Mouse (Mus musculus): ENCODE data around the gene Taok2.
"Not testable (repeated sequence)": the region's sequence is repeated elsewhere in the genome, so short reads cannot be mapped to it uniquely, and the experiment has no call there.

The Taok2 gene

DNA sequence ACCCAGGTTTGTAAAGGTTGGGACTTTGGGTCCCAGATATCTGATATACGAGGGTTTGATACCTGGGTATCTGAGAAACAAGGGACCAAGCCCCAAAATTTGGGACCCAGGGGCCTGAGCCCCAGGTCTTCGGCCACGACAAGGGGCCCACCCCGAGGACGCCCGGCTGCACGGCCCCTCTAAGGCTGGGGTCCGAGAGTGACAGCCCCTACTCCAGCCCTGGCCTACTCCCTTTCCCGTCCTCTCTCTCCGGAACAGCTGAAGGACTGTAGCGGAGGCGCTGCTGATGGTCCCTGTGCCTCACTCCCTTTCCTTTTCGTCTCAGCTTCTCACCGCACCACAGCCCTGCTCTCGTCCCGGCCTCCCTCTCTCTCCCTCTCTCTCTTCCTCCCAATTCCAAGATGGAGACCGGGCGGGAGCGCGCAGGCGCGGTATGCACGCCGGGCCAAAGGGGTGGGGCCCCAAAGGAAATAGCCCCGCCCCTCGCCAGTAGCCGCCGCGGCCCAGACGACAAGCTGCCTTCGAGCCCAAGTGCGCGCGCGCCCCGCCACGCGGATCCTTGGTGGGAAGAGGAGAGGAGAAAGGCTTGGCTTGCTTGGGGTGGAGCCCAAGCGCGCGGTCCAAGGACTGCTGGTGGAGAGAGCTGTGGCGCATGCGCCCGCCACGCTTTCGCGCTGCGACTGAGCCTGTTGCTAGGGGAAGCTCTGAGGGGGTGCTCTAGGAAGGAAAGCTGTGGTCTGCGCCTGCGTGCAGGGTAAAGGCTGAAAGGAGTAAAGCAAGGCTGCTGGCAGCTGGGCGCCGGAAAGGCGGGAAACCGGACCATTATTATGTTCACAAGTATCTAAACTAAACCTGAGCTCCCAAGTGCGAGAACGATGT lies at the start of gene Taok2:
Gene Taok2, minus strand, starts transcription at position 418 of the 879 bp plus-strand sequence.
- in situ Hi-C loops (cut with MboI; ENCODE audit: low pct_unique_long_range_greater_than_20kb in 1 of 2, low sequenced_read_pairs in 2 of 2, unreplicated experiment in 1 of 2): no loop called here

DNA sequence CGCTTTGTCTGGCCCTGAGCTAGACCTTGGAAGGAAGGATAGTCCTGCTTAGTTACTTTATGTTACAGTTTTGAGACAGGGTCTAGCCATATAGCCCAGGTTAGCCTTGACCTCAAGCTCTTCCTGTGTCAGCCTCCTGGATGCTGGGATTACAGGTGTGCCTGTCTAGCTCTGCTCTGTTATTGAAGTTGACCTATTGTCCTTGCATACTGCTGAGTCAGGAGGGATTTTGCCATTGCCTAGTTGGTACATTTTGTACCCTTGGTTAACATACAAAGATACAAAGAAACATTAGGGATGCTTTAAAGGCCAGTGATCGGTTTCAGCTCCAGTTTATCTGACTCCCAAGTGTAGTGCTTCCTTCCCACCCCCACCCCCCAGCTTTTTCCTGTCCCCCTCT lies 48.1 kb upstream of the Taok2 start:
- in situ Hi-C loops (cut with MboI; ENCODE audit: low pct_unique_long_range_greater_than_20kb in 1 of 2, low sequenced_read_pairs in 2 of 2, unreplicated experiment in 1 of 2): no loop called here

DNA sequence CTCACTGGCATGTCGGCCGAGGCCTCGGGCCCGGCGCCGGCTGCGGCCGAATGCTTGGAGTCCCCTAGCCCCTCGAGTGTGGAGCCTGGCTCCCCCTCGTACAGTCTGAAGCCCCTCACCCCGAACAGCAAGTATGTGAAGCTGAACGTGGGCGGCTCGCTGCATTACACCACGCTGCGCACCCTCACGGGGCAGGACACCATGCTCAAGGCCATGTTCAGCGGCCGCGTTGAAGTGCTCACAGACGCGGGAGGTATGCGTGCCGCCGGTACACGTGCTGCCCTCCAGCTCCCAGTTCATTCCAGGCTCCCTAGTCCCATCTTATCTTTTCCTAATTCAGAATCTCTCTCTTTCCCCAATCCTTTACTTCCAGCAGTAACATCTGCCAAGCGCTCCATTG lies 44.5 kb upstream of the Taok2 start:
- in situ Hi-C loops (cut with MboI; ENCODE audit: low pct_unique_long_range_greater_than_20kb in 1 of 2, low sequenced_read_pairs in 2 of 2, unreplicated experiment in 1 of 2): no loop called here

DNA sequence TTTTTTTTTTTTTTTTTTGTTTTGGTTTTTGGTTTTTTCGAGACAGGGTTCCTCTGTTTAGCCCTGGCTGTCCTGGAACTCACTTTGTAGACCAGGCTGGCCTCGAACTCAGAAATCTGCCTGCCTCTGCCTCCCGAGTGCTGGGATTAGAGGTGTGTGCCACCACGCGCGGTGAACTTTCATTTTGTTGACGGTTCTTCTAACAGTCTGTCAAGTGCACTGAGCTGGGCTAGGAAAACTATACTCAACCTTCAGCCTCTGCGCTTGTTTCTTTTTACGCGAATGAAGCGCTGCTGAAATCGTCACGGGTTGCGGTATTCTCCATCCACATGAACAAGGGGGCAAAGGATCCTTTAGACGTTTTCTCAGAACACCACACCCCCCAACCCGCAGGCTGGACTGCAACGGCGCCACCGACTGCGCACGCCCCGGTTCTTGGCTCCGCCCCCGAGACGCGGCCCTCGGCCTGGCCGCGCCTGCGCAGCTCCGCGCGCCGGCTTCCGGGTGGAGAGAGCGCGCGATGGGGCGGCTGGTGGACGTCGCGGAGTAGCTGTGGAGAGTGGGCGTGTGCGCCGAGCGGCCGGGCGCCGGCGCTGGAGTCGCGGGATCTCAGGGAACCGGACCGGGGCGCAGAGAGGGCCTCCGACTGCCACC lies 44.0 kb upstream of the Taok2 start, which contains the start of gene Kctd13:
Gene Kctd13, plus strand, starts transcription at position 496 of the 654 bp plus-strand sequence.
- in situ Hi-C loops (cut with MboI; ENCODE audit: low pct_unique_long_range_greater_than_20kb in 1 of 2, low sequenced_read_pairs in 2 of 2, unreplicated experiment in 1 of 2): no loop called here

DNA sequence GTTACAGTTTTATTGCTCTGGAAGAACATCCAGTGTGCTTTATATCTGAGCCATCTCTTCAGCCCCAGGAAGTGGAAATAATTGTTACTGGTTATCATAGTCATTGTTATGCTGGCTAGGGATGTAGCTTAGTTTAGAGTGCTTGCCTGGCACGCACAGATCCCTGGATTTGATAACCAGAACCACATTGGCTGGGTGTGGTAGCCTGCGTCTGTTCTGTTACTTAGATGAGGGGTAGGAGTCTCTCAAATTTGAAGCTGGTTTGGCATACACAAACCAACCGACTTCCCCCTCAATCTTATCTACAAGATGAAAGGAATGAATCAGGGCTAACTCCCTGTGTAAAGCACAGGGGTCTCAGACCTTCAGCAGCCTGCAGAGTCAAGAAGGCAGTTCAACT lies 41.8 kb upstream of the Taok2 start:
- in situ Hi-C loops (cut with MboI; ENCODE audit: low pct_unique_long_range_greater_than_20kb in 1 of 2, low sequenced_read_pairs in 2 of 2, unreplicated experiment in 1 of 2): no loop called here

DNA sequence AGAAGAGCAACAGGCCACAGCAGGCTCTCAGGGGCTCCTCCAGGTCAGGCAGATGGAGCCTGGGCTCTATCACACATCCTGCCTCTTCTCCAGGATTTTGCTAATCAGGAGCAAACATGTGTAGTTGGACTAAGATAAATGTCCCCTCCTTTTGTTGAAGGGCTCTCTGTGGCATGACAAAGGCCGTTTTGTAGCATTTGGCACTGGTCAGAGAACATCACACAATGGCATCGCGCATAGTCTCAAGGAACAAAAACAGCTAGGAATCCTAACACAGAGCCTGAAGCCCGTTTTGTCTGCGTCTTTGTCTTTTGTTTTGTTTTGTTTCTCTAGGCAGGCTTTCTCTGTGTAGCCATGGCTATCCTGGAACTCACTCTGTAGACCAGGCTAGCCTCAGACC lies 39.5 kb upstream of the Taok2 start:
- in situ Hi-C loops (cut with MboI; ENCODE audit: low pct_unique_long_range_greater_than_20kb in 1 of 2, low sequenced_read_pairs in 2 of 2, unreplicated experiment in 1 of 2): no loop called here

DNA sequence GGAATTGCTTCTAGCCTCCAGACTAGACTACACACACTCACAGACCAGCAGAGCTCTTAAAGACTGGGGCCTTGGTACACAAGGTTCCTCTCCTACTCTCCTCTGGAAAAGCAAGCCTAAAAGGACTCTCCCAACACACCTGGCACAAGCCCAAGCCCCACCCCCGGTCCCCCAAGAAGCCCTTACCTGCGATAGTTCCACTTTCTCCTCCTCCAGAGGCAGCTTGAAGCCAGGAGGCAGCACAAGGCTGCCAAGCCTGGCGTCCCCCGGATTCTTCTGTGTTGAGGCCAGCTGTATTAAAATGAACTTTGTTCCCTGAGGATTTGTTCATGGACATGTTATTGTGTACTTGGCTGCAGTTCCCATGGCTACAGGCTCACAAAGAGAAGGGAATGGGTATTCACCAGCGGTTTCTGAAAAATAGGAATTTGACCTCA lies 38.1 kb upstream of the Taok2 start, which contains the start of gene Tmem219:
Gene Tmem219, minus strand, starts transcription at position 294 of the 437 bp plus-strand sequence.
- in situ Hi-C loops (cut with MboI; ENCODE audit: low pct_unique_long_range_greater_than_20kb in 1 of 2, low sequenced_read_pairs in 2 of 2, unreplicated experiment in 1 of 2): no loop called here

DNA sequence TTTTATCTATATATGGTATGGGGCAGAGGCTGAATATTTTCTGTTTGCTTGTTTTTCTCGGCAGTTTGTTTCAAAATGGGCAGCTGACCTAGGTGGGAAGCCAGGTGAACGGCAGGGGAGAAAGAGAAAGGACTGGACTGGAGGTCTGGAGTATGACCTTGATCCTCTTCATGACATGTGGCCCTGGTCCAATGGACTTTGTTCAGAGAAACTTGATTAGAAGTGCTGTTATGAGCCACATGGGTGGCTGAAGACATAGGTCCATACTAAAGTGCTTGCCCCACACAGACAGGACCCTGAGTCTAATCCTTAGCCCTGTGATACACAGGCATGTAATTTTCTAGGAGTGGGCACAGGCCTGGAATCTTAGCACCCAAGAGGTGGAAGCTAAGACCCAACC lies 37.1 kb upstream of the Taok2 start:
- in situ Hi-C loops (cut with MboI; ENCODE audit: low pct_unique_long_range_greater_than_20kb in 1 of 2, low sequenced_read_pairs in 2 of 2, unreplicated experiment in 1 of 2): no loop called here

DNA sequence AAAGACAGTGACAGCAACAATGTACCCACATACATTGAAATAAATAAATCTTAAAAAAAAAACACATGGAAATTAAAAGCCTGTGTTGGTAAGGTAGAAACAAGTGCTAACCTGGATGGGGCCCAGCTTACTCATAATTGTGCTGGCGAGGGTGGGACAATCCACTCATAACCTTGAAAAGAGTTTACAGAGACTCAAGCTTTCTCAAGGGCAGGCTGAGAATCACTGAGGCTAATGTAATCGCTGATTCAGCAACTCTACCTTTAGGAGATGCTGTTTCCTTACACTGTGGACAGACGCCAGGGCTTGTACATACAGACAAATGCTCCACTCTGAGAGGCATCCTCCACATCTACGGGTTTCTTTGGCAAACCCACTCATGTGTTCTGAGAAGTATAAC lies 35.5 kb upstream of the Taok2 start:
- in situ Hi-C loops (cut with MboI; ENCODE audit: low pct_unique_long_range_greater_than_20kb in 1 of 2, low sequenced_read_pairs in 2 of 2, unreplicated experiment in 1 of 2): no loop called here

DNA sequence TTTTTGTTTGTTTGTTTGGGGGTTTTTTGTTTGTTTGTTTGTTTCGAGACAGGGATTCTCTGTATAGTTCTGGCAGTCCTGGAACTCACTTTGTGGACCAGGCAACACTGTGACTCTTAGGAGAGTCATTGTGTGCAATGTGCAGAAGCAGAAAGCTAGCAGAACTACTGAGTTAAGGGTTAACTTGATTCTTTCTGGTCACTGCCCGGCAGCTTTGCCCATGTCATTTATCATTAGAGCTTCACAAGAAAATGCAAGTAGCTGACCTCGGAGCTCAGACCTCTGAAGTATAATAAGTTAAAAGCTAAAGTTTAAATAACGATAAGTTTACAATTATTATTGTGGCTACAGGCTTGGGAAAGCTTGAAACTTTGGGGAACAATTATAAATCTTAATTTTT lies 33.9 kb upstream of the Taok2 start:
- in situ Hi-C loops (cut with MboI; ENCODE audit: low pct_unique_long_range_greater_than_20kb in 1 of 2, low sequenced_read_pairs in 2 of 2, unreplicated experiment in 1 of 2): not testable (repeated sequence)

DNA sequence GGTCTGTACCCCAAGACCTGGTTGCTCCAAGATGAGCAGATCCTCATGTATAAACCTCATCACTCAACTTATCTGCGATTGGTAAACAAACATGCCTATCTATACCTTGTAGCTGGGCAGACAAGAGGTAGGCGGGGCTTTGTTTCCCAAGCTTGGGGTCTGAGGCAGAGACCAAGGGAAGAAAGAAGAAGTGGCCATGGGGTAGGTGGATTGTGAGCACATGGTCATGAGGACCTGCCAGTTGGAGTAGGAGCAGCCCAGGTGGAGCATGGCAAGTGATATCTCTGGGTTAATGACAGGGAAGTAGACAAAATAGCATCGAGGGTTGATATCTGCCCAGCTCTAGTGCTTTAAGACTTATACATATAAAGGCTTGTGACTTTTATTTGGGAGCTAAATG lies 30.3 kb upstream of the Taok2 start:
- in situ Hi-C loops (cut with MboI; ENCODE audit: low pct_unique_long_range_greater_than_20kb in 1 of 2, low sequenced_read_pairs in 2 of 2, unreplicated experiment in 1 of 2): no loop called here

DNA sequence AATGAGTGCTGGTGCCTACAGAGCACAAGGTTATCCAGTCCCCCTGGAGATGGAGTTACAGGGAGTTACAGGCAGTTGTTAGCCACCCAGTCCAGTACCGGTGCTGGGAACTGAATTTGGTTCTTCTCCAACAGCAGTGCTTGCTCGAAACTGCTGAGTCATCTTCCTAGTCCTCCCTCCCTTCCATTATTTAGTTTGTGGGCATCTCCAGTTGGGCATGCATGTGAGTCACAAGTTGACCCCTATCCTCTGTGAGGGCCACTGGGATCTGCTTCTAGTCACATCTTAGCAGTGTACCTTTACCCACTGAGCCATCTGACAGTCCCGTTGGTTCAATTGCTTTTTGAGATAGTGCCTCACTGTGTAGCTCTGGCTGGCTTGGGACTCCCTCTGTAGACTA lies 21.1 kb upstream of the Taok2 start:
- in situ Hi-C loops (cut with MboI; ENCODE audit: low pct_unique_long_range_greater_than_20kb in 1 of 2, low sequenced_read_pairs in 2 of 2, unreplicated experiment in 1 of 2): no loop called here

DNA sequence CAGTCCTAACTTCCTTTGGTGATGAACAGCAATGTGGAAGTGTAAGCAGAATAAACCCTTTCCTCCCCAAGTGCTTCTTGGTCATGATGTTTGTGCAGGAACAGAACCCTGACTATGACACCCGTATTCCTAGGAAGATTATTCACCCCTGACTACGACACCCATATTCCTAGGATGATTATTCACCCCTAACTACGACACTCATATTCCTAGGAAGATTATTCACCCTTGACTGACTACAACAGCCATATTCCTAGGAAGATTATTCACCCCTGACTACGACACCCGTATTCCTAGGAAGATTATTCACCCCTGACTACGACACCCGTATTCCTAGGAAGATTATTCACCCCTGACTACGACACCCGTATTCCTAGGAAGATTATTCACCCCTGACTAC lies 15.3 kb upstream of the Taok2 start:
- in situ Hi-C loops (cut with MboI; ENCODE audit: low pct_unique_long_range_greater_than_20kb in 1 of 2, low sequenced_read_pairs in 2 of 2, unreplicated experiment in 1 of 2): not testable (repeated sequence)

DNA sequence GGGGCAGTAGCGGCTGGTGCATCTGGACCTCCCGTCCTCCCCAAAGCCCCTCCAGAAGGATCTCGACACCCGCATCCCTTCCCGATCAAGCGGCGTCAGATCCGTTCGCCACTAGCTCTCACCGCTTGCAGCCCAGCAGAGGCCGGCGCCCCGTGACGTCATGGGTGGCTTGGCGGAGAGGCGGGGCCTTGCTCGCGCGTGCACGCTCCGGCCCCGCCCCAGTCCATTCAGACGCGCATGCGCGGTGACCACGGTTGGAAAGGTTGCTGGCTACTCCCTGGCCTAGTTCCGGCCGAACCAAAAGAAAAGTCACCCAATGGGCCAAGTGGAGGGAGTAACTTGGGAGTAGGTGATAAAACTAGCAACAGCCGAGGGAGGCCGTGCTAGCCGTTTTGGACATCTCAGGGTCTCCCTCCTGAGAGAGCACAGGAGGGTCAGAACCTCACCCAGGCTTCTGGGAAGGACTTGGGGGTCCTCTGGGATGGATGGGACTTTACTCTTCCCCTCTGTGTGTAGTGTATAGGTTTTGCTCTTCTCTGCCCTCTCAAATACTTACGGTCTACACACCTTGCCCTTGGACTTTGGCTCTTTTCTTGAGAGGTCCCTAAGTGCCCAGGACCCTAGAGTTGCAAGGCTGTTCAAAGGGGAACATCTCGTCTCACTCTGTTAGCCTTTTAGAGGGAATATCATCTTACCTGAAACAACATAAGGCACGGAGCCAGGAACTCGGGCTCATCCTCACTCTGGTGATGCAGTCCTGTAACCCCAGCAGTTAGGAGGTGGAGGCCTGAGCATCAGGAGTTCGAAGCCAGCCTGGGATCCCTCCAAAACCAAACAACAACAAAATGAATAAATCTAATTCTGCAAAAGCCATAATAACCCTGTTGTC lies 13.8 kb upstream of the Taok2 start:
- in situ Hi-C loops (cut with MboI; ENCODE audit: low pct_unique_long_range_greater_than_20kb in 1 of 2, low sequenced_read_pairs in 2 of 2, unreplicated experiment in 1 of 2): no loop called here

DNA sequence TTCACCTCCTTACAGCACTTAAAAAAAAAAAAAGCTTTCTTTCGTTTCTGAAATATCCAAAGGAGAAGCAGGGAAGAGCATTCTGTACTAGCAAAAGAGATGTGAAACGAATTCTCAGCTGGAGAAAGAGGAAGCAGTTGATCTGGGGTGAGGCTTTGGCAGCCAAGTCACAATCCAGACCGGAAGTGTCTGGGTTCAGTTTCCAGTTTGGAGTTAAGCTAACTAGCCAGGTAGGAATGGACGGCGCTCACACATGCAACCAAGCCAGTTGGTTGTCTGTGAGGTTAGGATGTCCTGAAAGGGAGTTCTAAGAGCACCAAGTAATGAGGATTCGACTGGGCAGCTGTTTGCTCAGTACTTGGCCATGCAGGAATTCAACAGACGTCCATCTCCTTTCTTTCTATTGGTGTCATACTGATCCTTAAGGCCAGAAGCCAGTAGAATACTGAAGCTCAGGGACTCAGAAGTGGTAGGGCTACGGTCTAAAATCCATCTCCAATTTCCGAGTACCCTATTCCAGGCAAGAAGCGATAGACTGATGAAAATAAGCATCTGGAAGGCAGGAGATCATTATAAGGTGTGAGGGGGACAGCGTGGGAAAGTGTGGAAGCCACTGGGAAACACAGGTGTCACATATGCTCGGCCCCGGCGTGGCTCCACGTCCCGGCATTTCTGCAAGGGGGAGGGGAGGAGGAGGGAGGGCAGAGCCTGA lies 13.0 kb upstream of the Taok2 start:
- in situ Hi-C loops (cut with MboI; ENCODE audit: low pct_unique_long_range_greater_than_20kb in 1 of 2, low sequenced_read_pairs in 2 of 2, unreplicated experiment in 1 of 2): no loop called here

DNA sequence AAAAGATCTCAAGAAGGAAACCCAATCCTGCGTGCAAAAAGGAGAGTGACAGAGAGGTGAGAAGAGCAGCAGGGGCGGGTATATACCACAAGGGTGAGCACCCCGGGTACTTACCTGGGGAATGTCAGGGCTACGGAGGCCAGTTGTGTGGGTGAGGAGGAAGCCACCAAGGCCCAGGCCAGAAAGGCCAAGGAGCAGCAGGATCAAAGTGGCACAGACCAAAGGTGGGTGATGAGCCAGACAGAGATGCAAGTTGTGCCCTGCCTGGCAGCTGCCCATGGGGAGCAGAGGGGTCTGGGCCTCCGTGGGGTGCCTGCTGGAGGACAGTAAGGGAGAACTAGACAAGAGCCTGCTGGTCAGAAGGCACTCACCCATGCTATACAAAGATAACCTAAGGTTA lies 12.4 kb upstream of the Taok2 start:
- in situ Hi-C loops (cut with MboI; ENCODE audit: low pct_unique_long_range_greater_than_20kb in 1 of 2, low sequenced_read_pairs in 2 of 2, unreplicated experiment in 1 of 2): no loop called here

DNA sequence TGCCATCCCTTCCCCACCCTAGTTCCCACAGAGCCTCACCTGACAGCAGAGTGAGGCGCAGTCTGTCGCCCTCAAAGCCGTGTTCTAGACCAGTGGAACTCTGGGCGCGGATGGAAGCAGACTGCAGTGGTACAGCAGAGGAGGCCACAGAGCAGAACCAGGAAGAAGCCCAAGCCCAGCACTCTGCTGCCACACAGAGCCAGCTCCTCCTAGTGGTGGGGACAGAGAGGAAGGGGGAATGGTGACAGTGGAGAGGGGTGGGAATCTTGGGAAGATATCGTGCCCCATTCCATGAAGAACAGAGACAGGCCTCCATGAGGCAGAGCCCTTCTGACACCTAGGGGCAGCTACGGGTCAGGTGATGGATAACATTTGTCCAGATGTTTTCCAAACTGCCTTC lies 4.3 kb upstream of the Taok2 start:
- in situ Hi-C loops (cut with MboI; ENCODE audit: low pct_unique_long_range_greater_than_20kb in 1 of 2, low sequenced_read_pairs in 2 of 2, unreplicated experiment in 1 of 2): no loop called here

DNA sequence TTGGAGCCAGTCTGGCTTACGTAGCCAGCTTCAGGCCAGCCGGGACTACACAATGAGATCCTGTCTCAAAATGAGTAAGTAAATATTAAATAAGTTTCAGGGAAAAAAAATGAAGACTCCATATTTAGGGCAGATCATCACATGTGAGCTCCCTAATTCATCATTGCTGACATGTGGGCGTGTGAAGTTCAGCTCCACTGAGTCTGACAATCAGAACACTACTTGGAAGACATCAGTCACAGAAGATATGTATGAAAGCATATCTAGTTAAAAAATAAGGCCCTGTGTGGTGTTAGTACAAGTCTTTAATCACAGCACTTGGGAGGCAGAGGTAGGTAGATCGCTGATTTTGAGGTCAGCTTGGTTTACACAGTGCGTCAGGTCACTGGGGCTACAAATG lies 2.8 kb upstream of the Taok2 start:
- in situ Hi-C loops (cut with MboI; ENCODE audit: low pct_unique_long_range_greater_than_20kb in 1 of 2, low sequenced_read_pairs in 2 of 2, unreplicated experiment in 1 of 2): no loop called here

Measured in mouse embryonic stem cell (cell line).